Mouse (Mus musculus) liver (tissue): ENCODE measurements around the gene Nr1h4.

Source experiments
- DNase-seq: peaks from one replicate; pipeline ENCODE4 v3.0.0-alpha.2; 2020; ENCODE audit warnings: mixed read lengths

Gene Nr1h4

GRCm38 (mm10) chr10:89424800-89425393 is 108.5 kb downstream of the Nr1h4 start:
- DNase-seq = no peak

- DNase-seq = no peak
Measured at GRCm38 (mm10) chr10:89424217-89424616, 109.2 kb downstream of the Nr1h4 start.

GRCm38 (mm10) chr10:89423164-89423778 is 110.1 kb downstream of the Nr1h4 start:
- peak; percentile 37 for DNase-seq

DNA sequence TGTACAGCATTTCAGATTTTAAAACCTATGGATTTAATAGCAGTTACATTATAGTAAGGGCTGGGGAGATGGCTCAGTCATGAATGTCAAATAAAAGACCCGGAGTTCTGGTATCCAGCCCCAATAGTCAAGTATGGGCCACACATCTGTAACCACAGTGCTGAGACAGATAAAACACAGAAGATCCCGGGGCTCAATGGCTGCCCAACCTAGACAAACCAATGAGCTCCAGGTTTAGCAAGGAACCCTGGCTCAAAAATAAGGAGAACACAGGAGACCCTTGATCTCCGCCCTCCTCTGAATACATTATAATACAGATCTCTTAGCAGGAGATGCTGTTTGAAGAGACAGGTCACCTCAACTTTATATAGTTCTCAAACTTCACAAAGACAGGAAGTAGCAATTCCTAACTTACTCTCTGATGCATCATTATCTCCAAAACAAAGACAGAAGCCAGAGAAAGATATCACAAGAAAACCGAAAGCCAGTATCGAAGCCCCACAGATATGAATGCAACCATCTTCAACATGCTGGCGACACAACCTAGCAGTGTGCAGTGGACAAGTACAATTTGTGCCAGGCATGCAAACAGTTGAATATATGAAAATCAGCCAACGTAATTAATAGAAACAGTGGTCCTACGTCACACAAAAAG is 110.8 kb downstream of the Nr1h4 start:
- DNase-seq = peak; percentile 25

- DNase-seq = no peak
Measured at GRCm38 (mm10) chr10:89417966-89418365, 115.4 kb downstream of the Nr1h4 start.

GRCm38 (mm10) chr10:89415478-89415877 is 117.9 kb downstream of the Nr1h4 start:
- DNase-seq = peak; percentile 9

- no peak for DNase-seq
Measured at GRCm38 (mm10) chr10:89407551-89407950, 125.8 kb downstream of the Nr1h4 start.

- DNase-seq = peak; percentile 15
Measured at GRCm38 (mm10) chr10:89406733-89407484, 126.5 kb downstream of the Nr1h4 start.

GRCm38 (mm10) chr10:89404936-89405335 is 128.4 kb downstream of the Nr1h4 start:
- DNase-seq = no peak
